Mouse (Mus musculus): ENCODE data around the gene Slk.
"Not testable (repeated sequence)": the region's sequence is repeated elsewhere in the genome, so short reads cannot be mapped to it uniquely, and the experiment has no call there.

The Slk gene

GRCm38 (mm10) chr19:47571981-47572380, 7.5 kb upstream of the Slk start:
- not testable (repeated sequence) for DNase-seq

GRCm38 (mm10) chr19:47573718-47574117, 5.8 kb upstream of the Slk start:
- DNase-seq = no peak

GRCm38 (mm10) chr19:47578581-47579224, 775 bp upstream of the Slk start:
- DNase-seq = no peak

- peak; percentile 39 for DNase-seq
These were observed 532 bp downstream of the Slk start for GRCm38 (mm10) chr19:47579788-47580631.

GRCm38 (mm10) chr19:47585772-47586171, 6.3 kb downstream of the Slk start:
- no peak for DNase-seq

GRCm38 (mm10) chr19:47587009-47587408, 7.5 kb downstream of the Slk start:
- no peak for DNase-seq

GRCm38 (mm10) chr19:47608513-47608912, 29.0 kb downstream of the Slk start:
- DNase-seq = no peak

- DNase-seq = no peak
These were observed 34.0 kb downstream of the Slk start for GRCm38 (mm10) chr19:47613442-47613841.

- DNase-seq = no peak
These were observed 42.0 kb downstream of the Slk start for GRCm38 (mm10) chr19:47621478-47621877.

- DNase-seq = no peak
These were observed 45.6 kb downstream of the Slk start for GRCm38 (mm10) chr19:47624940-47625711.

GRCm38 (mm10) chr19:47627450-47627849, 48.0 kb downstream of the Slk start:
- DNase-seq = no peak

- DNase-seq = no peak
These were observed 49.6 kb downstream of the Slk start for GRCm38 (mm10) chr19:47629068-47629467.

- no peak for DNase-seq
These were observed 50.9 kb downstream of the Slk start for GRCm38 (mm10) chr19:47630381-47630780.

- no peak for DNase-seq
These were observed 52.3 kb downstream of the Slk start for GRCm38 (mm10) chr19:47631799-47632198.

GRCm38 (mm10) chr19:47635380-47635779, 55.9 kb downstream of the Slk start:
- DNase-seq = no peak

- DNase-seq = no peak
These were observed 64.4 kb downstream of the Slk start for GRCm38 (mm10) chr19:47643910-47644309.

GRCm38 (mm10) chr19:47645583-47645982, 66.1 kb downstream of the Slk start:
- DNase-seq = no peak

- no peak for DNase-seq
These were observed 67.1 kb downstream of the Slk start for GRCm38 (mm10) chr19:47646508-47647120.

- DNase-seq = no peak
These were observed 69.6 kb downstream of the Slk start for GRCm38 (mm10) chr19:47649071-47649470.

- DNase-seq = no peak
These were observed 71.1 kb downstream of the Slk start for GRCm38 (mm10) chr19:47650366-47651159.

GRCm38 (mm10) chr19:47651160-47651480, 71.6 kb downstream of the Slk start:
- DNase-seq = no peak

GRCm38 (mm10) chr19:47652255-47652654, 72.8 kb downstream of the Slk start:
- no peak for DNase-seq
